Mouse (Mus musculus) inflammation-experienced regulatory T-cells, adult 6 months (primary cell): ENCODE results near the gene Ankrd44. TPM values are rescaled to one million over a fixed set of nuclear protein-coding genes. Genes with fewer than 3 reads are reported as not detected.
A peak's percentile ranks its signal among the peaks of the same experiment; 100 is the strongest.

Source experiments
- ATAC-seq: one replicate; pipeline ENCODE4 v1.8.0; 2017
- polyA plus RNA-seq, 3 experiments: library from polyadenylated mRNA; unstranded; fragments of 100-300 nt; shearing (Covaris generic); gene quantifications; one replicate each; pipeline ENCODE4 v1.2.1; 2017

Ankrd44 gene
- polyA plus RNA-seq, 3 experiments from 2014 or later: 141 to 193 (median 187) TPM

GRCm38 (mm10) chr1:54755690-54756365 lies 170.4 kb downstream of the Ankrd44 start:
- ATAC-seq: no peak

- ATAC-seq: no peak
These were observed 176.2 kb downstream of the Ankrd44 start for GRCm38 (mm10) chr1:54749961-54750360.

GRCm38 (mm10) chr1:54749516-54749915 lies 176.7 kb downstream of the Ankrd44 start:
- ATAC-seq: no peak

- peak; percentile 88 for ATAC-seq
These were observed 178.3 kb downstream of the Ankrd44 start for GRCm38 (mm10) chr1:54747785-54748420.

GRCm38 (mm10) chr1:54745666-54746065 lies 180.5 kb downstream of the Ankrd44 start:
- no peak for ATAC-seq

GRCm38 (mm10) chr1:54744171-54744570 lies 182.0 kb downstream of the Ankrd44 start:
- no peak for ATAC-seq

- ATAC-seq: no peak
These were observed 183.1 kb downstream of the Ankrd44 start for GRCm38 (mm10) chr1:54743072-54743471.

- no peak for ATAC-seq
These were observed 185.3 kb downstream of the Ankrd44 start for GRCm38 (mm10) chr1:54740936-54741335.

GRCm38 (mm10) chr1:54737472-54737871 lies 188.7 kb downstream of the Ankrd44 start:
- no peak for ATAC-seq

GRCm38 (mm10) chr1:54734917-54735664 lies 191.1 kb downstream of the Ankrd44 start:
- no peak for ATAC-seq

- ATAC-seq: no peak
These were observed 196.9 kb downstream of the Ankrd44 start for GRCm38 (mm10) chr1:54729316-54729715.

GRCm38 (mm10) chr1:54726555-54726954 lies 199.6 kb downstream of the Ankrd44 start:
- ATAC-seq: no peak

GRCm38 (mm10) chr1:54716921-54717320 lies 209.3 kb downstream of the Ankrd44 start:
- no peak for ATAC-seq

- ATAC-seq: no peak
These were observed 211.0 kb downstream of the Ankrd44 start for GRCm38 (mm10) chr1:54715061-54715760.

GRCm38 (mm10) chr1:54713231-54714173 lies 212.7 kb downstream of the Ankrd44 start:
- ATAC-seq: no peak

GRCm38 (mm10) chr1:54711568-54711967 lies 214.6 kb downstream of the Ankrd44 start:
- ATAC-seq: no peak

- ATAC-seq: no peak
These were observed 215.6 kb downstream of the Ankrd44 start for GRCm38 (mm10) chr1:54710550-54710949.

- no peak for ATAC-seq
These were observed 218.2 kb downstream of the Ankrd44 start for GRCm38 (mm10) chr1:54707888-54708565.

- no peak for ATAC-seq
These were observed 218.9 kb downstream of the Ankrd44 start for GRCm38 (mm10) chr1:54707036-54707887.

GRCm38 (mm10) chr1:54706621-54707020 lies 219.6 kb downstream of the Ankrd44 start:
- no peak for ATAC-seq
